Comparison of ENCODE assay signal across 23 mouse cellular contexts in the genomic region with DNA sequence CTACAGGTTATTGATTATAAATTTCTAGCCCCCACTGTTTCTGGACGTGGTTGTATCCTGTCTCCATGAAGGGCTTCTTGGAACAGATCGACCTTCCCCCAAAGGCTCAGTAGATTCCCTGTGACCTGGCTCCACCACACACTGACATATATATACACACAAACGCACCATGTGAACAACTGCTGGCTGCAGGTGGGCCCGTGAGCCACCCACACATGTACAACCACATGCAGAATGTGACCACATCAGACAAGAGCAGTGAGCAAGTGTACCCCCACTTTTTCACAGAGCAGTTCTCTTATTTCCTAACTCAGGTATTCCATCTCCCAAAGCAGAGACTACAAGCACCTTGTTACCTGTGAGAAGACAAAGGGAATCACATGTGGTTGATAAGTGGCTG. TPM values are rescaled to one million over a fixed set of nuclear protein-coding genes. Genes with fewer than 3 reads are reported as not detected.
DNase-seq lines count a peak whose midpoint lies in the region; ATAC-seq and TF ChIP-seq lines count a peak whose summit lies in the region.
"Had no signal": no experiment of that assay in that cellular context is flagged by ENCODE, and none has a peak within 500 bp of the region (broad histone marks: within the 10 kb centered on the region; RNA-seq: fewer than 3 reads in every experiment).

No protein-coding gene starts in this region.

- no peaks in the 10 kb centered on the region for H3K9me3 ChIP-seq in heart, embryonic 11.5 days (replicated peaks; ENCODE audit: control insufficient read depth, low read length)
- no peaks in the 10 kb centered on the region for H3K9me3 ChIP-seq in heart, postnatal 0 days (replicated peaks; ENCODE audit: control insufficient read depth, low read length)
- H3K9me3 ChIP-seq: hindbrain, embryonic 13.5 days; limb, embryonic 15.5 days; midbrain, embryonic 10.5 days had no signal

- H3K4me3 ChIP-seq in heart, embryonic 11.5 days (ENCODE audit: low read depth, low read length), result no peak overlapping the region
- H3K4me3 ChIP-seq in heart, postnatal 0 days (ENCODE audit: low read depth, low read length), result no peak overlapping the region
- H3K4me3 ChIP-seq: hindbrain, embryonic 13.5 days; limb, embryonic 15.5 days; midbrain, embryonic 10.5 days had no signal

- no peak for DNase-seq in heart, adult 9 months (ENCODE audit: low spot score in 2 of 2)
- no peak for DNase-seq in heart, postnatal 0 days (ENCODE audit: low spot score)
- no peak for DNase-seq in heart, postnatal 14 days
- DNase-seq in naive thymus-derived CD4-positive, alpha-beta T cell, adult 2 months (ENCODE audit: low read depth), result peak; percentile 7
- peak; percentile 85 for DNase-seq in thymus, postnatal 14 days
- no peak for DNase-seq in adipocyte (ENCODE audit: low spot score)
- DNase-seq: cerebellum, adult 18-20 months; cerebellum, postnatal 14 days; layer of hippocampus, adult 9-11 months had no signal

- no peak overlapping the region for H3K9ac ChIP-seq in heart, embryonic 11.5 days (ENCODE audit: low read depth, low read length)
- H3K9ac ChIP-seq in heart, postnatal 0 days (replicated peaks; ENCODE audit: low read depth, low read length), result no peak overlapping the region
- H3K9ac ChIP-seq: hindbrain, embryonic 13.5 days; limb, embryonic 15.5 days had no signal

- TF ChIP-seq EP300 in heart, postnatal 0 days (IDR thresholded peaks at IDR 0.05; ENCODE audit: low read depth), result no peak

- TF ChIP-seq CTCF in heart, postnatal 0 days (IDR thresholded peaks at IDR 0.05; ENCODE audit: low read depth), result no peak

- H3K36me3 ChIP-seq in heart, embryonic 11.5 days (ENCODE audit: control insufficient read depth, insufficient read depth, low read length), result no peaks in the 10 kb centered on the region
- H3K36me3 ChIP-seq in heart, postnatal 0 days (replicated peaks; ENCODE audit: control insufficient read depth, insufficient read depth, low read length), result no peaks in the 10 kb centered on the region
- H3K36me3 ChIP-seq: G1E; hindbrain, embryonic 13.5 days; limb, embryonic 15.5 days; midbrain, embryonic 10.5 days had no signal

- peaks cover 30% of the 10 kb centered on the region for H3K4me1 ChIP-seq in heart, embryonic 11.5 days (ENCODE audit: control insufficient read depth, insufficient read depth, low read length)
- peaks cover 14% of the 10 kb centered on the region for H3K4me1 ChIP-seq in heart, postnatal 0 days (ENCODE audit: control insufficient read depth, insufficient read depth)

- no peaks in the 10 kb centered on the region for H3K27me3 ChIP-seq in heart, embryonic 11.5 days (ENCODE audit: control insufficient read depth, insufficient read depth, low read length)
- no peaks in the 10 kb centered on the region for H3K27me3 ChIP-seq in heart, postnatal 0 days (ENCODE audit: control insufficient read depth, insufficient read depth, low read length)
- H3K27me3 ChIP-seq: CH12.LX; hindbrain, embryonic 13.5 days; limb, embryonic 15.5 days; Patski had no signal

- no peak for ATAC-seq in heart, embryonic 11.5 days (replicated peaks; ENCODE audit: insufficient number of reproducible peaks, low FRiP score, low TSS enrichment)
- ATAC-seq in heart, postnatal 0 days (ENCODE audit: insufficient read depth, low read depth), result no peak
- no peak for ATAC-seq in erythroid progenitor cell, adult 5-6 weeks (replicated peaks; ENCODE audit: low FRiP score, poor library complexity, severe bottlenecking)
- ATAC-seq: inflammation-experienced regulatory T-cells, adult 6 months; Patski had no signal

- intact Hi-C loops in heart, postnatal 14 days (cut with DNase I), result no loop called here

- peak overlapping the region; percentile 60; the same call in 1 of the 2 replicates for H3K4me2 ChIP-seq in heart, embryonic 11.5 days
- H3K4me2 ChIP-seq in heart, postnatal 0 days (ENCODE audit: low read depth, low read length), result 0 out of 2 replicates have a peak overlapping the region, but pooled peaks have one; percentile 24
- H3K4me2 ChIP-seq: hindbrain, embryonic 13.5 days; limb, embryonic 15.5 days had no signal

- WGBS in heart, embryonic 11.5 days (ENCODE audit: insufficient replicate concordance), result 56% methylated on average over 4 of the region's 4 CpGs
- 67% methylated on average over 4 of the region's 4 CpGs for WGBS in heart, postnatal 0 days

- no peak overlapping the region for H3K27ac ChIP-seq in heart, embryonic 11.5 days (ENCODE audit: low read depth, low read length)
- H3K27ac ChIP-seq in heart, postnatal 0 days (ENCODE audit: low read depth), result peak overlapping the region; percentile 74; the same call in 1 of the 2 replicates
- H3K27ac ChIP-seq: hindbrain, embryonic 13.5 days; limb, embryonic 15.5 days; midbrain, embryonic 10.5 days; stomach, postnatal 0 days had no signal

RNA-seq across cellular contexts. Expression of a gene that starts 6.2 kb away (rescaled TPM):
- polyA plus RNA-seq in heart, embryonic 11.5 days (2014; fragmentation: Nextera tagmentation; extraction: Ambion mirVana), result 32.3 and 33.3 TPM in 2 replicates
- total RNA-seq in heart, postnatal 0 days (2014; rRNA removed; ENCODE audit: low replicate concordance), result 1.5 and 1.9 TPM in 2 replicates
- polyA plus RNA-seq in heart, postnatal 0 days (2015; fragmentation: Nextera tagmentation; extraction: Ambion mirVana), result 8.9 and 9.3 TPM in 2 replicates
- total RNA-seq in heart, postnatal 14 days (2021), result 10 to 100 TPM in 1 of 2 experiments, 1 to 10 TPM in 1; 8.8 to 11.1 TPM
- not detected in 2 replicates for total RNA-seq in erythroid progenitor cell, adult 5-6 weeks (2015; ENCODE audit: low replicate concordance)
- total RNA-seq in erythroid progenitor cell, adult 5-6 weeks (2017; ENCODE audit: low replicate concordance), result not detected in 2 replicates
- total RNA-seq: G1E; left cerebral cortex, postnatal 36 days; neutrophil, adult 5-6 weeks had no signal
- polyA plus RNA-seq: embryonic facial prominence, embryonic 11.5 days; forebrain, embryonic 11.5 days; G1E; hindbrain, embryonic 13.5 days; inflammation-experienced regulatory T-cells, adult 6 months; stomach, postnatal 0 days had no signal

RNA-seq across cellular contexts. Expression of a gene that starts 39.1 kb away (rescaled TPM):
- polyA plus RNA-seq in heart, embryonic 11.5 days (2014; fragmentation: Nextera tagmentation; extraction: Ambion mirVana), result 5.3 and 5.4 TPM in 2 replicates
- total RNA-seq in heart, postnatal 0 days (2014; rRNA removed; ENCODE audit: low replicate concordance), result 3.8 and 4.8 TPM in 2 replicates
- 4.5 and 5.5 TPM in 2 replicates for polyA plus RNA-seq in heart, postnatal 0 days (2015; fragmentation: Nextera tagmentation; extraction: Ambion mirVana)
- total RNA-seq in heart, postnatal 14 days (2021), result 10 to 100 TPM; 12.1 to 13.5 TPM
- total RNA-seq in erythroid progenitor cell, adult 5-6 weeks (2015; ENCODE audit: low replicate concordance), result 7.6 and 13.4 TPM in 2 replicates
- total RNA-seq in erythroid progenitor cell, adult 5-6 weeks (2017; ENCODE audit: low replicate concordance), result 0.30 and 2.3 TPM in 2 replicates
- polyA plus RNA-seq: G1E; inflammation-experienced regulatory T-cells, adult 6 months had no signal

Comparison
In these comparisons a context has a peak if more than half of its experiments do, and no peak if none do; other contexts are left out.
1. DNase-seq: peak in naive thymus-derived CD4-positive, alpha-beta T cell, adult 2 months (single experiment) and thymus, postnatal 14 days (single experiment); none in heart, adult 9 months (0 of 2), heart, postnatal 0 days (single experiment), heart, postnatal 14 days (0 of 2) and adipocyte (single experiment).